Mouse (Mus musculus) midbrain, embryonic 16.5 days (tissue): ENCODE results near the gene Cdan1. TPM values are rescaled to one million over a fixed set of nuclear protein-coding genes. Genes with fewer than 3 reads are reported as not detected.

ENCODE experiments used
- polyA plus RNA-seq: library from polyadenylated mRNA; unstranded; fragments of >200 nt; fragmentation: Nextera tagmentation; extraction: Ambion mirVana; gene quantifications from 2 replicates; pipeline ENCODE4 v1.2.1, GENCODE M21; 2015

Gene Cdan1
- polyA plus RNA-seq, 1 experiment from 2014 or later, result 5.2 TPM

Other genes starting within 250 kb of the Cdan1 start
- gene Haus2, start 240.7 kb downstream of the Cdan1 start, polyA plus RNA-seq, result 25.0 and 26.6 TPM in 2 replicates
- 30.0 and 32.3 TPM in 2 replicates for gene Lrrc57, start 240.6 kb downstream of the Cdan1 start, polyA plus RNA-seq
- gene Stard9, start 221.0 kb downstream of the Cdan1 start, polyA plus RNA-seq, result 3.5 and 4.3 TPM in 2 replicates
- gene Ttbk2, start 476 bp upstream of the Cdan1 start, polyA plus RNA-seq, result 11.1 and 12.4 TPM in 2 replicates
- 38.8 and 38.9 TPM in 2 replicates for gene Ubr1, start 120.6 kb upstream of the Cdan1 start, polyA plus RNA-seq
- 12.9 and 13.1 TPM in 2 replicates for gene Tmem62, start 126.9 kb upstream of the Cdan1 start, polyA plus RNA-seq
- gene Ccndbp1, start 158.3 kb upstream of the Cdan1 start, polyA plus RNA-seq, result 79.1 and 83.2 TPM in 2 replicates
- gene Epb42, start 186.9 kb upstream of the Cdan1 start, polyA plus RNA-seq, result 0.16 and 0.25 TPM in 2 replicates
- gene Tgm5, start 235.7 kb upstream of the Cdan1 start, polyA plus RNA-seq, result 0.07 and 0.09 TPM in 2 replicates